Mouse (Mus musculus) spleen, adult 2 months (tissue): ENCODE data around the gene Spry1. TPM values are rescaled to one million over a fixed set of nuclear protein-coding genes. Genes with fewer than 3 reads are reported as not detected.
"Not testable (repeated sequence)": the region's sequence is repeated elsewhere in the genome, so short reads cannot be mapped to it uniquely, and the experiment has no call there.

ENCODE experiments used
- DNase-seq, 2 experiments: peaks; one replicate each; pipeline versions ENCODE4 v3.0.0 to v3.0.0-alpha.2; 2012 to 2021; ENCODE audit warnings: low spot score in 2 of 2, low read depth in 1 of 2
- H3K27ac ChIP-seq: fragments of 200-500 bp; 2 replicates; pipeline ENCODE4 v1.5.1; 2012; ENCODE audit warnings: low read length, inconsistent platforms; ENCODE audit not compliant: insufficient read depth
- H3K27me3 ChIP-seq: fragments of 200-500 bp; 2 replicates; pipeline ENCODE4 v1.6.1; 2012; ENCODE audit warnings: mild to moderate bottlenecking, moderate library complexity, low read length, inconsistent platforms; ENCODE audit not compliant: control insufficient read depth, insufficient read depth
- H3K36me3 ChIP-seq: fragments of 200-500 bp; 2 replicates; pipeline ENCODE4 v1.6.1; 2012; ENCODE audit warnings: mild to moderate bottlenecking, low read length, inconsistent platforms; ENCODE audit not compliant: control insufficient read depth, insufficient read depth
- H3K4me1 ChIP-seq: fragments of 200-500 bp; 2 replicates; pipeline ENCODE4 v1.6.1; 2011; ENCODE audit warnings: inconsistent platforms; ENCODE audit not compliant: control insufficient read depth, insufficient read depth, insufficient read length
- H3K4me3 ChIP-seq: fragments of 200-500 bp; 2 replicates; pipeline ENCODE4 v1.5.1; 2011; ENCODE audit warnings: mild to moderate bottlenecking, inconsistent platforms; ENCODE audit not compliant: insufficient read depth, insufficient read length; ENCODE audit errors: extremely low read depth
- CTCF ChIP-seq: fragments of 200-500 bp; IDR thresholded peaks from 2 replicates; pipeline ENCODE4 v1.5.1; 2011; ENCODE audit warnings: mild to moderate bottlenecking, inconsistent platforms; ENCODE audit not compliant: insufficient read depth, insufficient read length, insufficient replicate concordance; ENCODE audit errors: extremely low read depth
- POLR2A ChIP-seq: fragments of 200-500 bp; IDR thresholded peaks from 2 replicates; pipeline ENCODE4 v1.6.1; 2011; ENCODE audit warnings: low read depth, low read length, inconsistent platforms
- WGBS: fragments of 180-500 bp; shearing (Covaris S2); methylation state at CpG from one replicate; pipeline ENCODE4 v1.1.7; 2018; 5-methylcytosine and 5-hydroxymethylcytosine counted together
- polyA plus RNA-seq: library from polyadenylated mRNA; depleted of rRNA; stranded (reverse); fragments of >200 nt; gene quantifications from 2 replicates; pipeline ENCODE4 v1.2.3, GENCODE M21; 2012; rRNA removed

Spry1 gene
- 6.1 and 9.5 TPM in 2 replicates for polyA plus RNA-seq

DNA sequence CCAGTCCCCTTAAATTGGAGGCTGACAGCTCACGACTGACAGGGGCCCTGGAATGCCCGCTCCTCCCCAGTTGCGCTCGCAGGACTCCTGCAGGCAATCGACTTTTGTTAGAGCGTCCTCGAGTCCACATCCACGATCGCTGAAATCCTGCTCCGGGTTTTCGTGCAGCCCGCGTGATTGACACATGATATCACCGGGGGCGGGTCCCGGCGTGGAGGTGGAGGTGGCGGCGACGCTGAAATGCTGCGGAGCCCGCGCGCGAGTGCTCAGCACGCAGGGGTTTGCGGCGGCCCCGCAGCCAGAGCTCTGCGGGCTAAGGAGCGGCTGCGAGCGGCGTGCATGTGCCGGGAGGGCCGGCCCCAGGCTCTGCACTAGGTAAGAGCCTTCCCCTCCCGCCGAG lies at the start of gene Spry1:
Gene Spry1 (plus strand): TSS at position 258 of the 400 bp plus-strand sequence.
- Histone ChIP-seq H3K27ac (peak within 1 kb of the TSS; percentile 51; the same call in 1 of the 2 replicates), H3K4me3 (peak within 1 kb of the TSS; percentile 75), H3K36me3 (no peaks in the 10 kb centered on the region), H3K27me3 (peaks cover 8% of the 10 kb centered on the region; the same call in 1 of the 2 replicates), H3K4me1 (peaks cover 8% of the 10 kb centered on the region; the same call in 1 of the 2 replicates)
- under 1% methylated on average over 38 of the region's 38 CpGs for WGBS
- TF ChIP-seq POLR2A (no peak), CTCF (no peak)
- DNase-seq, result peak; percentile 73 to 86

DNA sequence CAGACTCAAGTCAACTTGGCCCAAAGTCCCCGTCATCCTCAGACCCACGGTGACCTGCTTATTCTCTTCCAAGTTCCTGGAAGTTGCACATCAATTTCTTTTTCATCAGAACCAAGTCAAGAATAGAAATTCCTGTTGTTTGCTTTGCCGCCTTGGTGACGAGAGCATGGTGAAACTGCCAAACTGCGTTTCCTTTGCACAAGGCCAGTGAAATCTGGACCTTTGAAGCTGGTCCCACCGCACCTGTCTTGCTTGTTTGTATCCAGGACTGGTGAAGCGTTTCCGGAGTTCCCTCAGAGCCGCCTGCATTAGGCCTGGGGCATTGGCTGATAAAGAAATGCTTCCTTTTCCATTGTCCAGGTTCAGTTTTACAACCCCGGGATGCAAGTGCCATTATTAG lies 44.0 kb upstream of the Spry1 start:
- no peak overlapping the region for H3K27ac ChIP-seq
- no peak for DNase-seq
- no peak overlapping the region for H3K4me3 ChIP-seq
- no peaks in the 10 kb centered on the region for H3K36me3 ChIP-seq
- no peaks in the 10 kb centered on the region for H3K4me1 ChIP-seq
- TF ChIP-seq POLR2A, result no peak
- no peak for TF ChIP-seq CTCF
- 85% methylated on average over 10 of the region's 10 CpGs for WGBS
- H3K27me3 ChIP-seq, result no peaks in the 10 kb centered on the region

DNA sequence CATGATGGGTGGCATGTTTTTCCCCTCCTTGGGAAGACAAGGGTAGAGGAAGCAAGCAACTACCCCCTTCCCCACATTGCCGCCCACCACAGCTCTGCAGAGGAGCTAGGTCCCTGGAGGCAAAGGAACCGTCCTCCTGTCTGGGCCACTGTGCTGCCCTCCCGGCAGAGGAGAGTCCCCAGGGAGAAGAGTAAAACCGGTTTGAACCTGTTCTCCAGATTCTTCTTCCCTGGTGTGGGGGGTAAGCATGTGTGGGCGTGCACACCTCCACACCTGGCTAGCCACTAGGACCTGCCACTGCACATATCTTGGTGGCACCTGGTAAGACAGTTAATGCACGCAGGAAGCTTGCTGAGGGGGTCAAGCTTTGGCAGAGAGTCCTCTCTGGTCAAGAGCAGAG lies 43.2 kb upstream of the Spry1 start:
- no peaks in the 10 kb centered on the region for H3K4me1 ChIP-seq
- no peak overlapping the region for H3K4me3 ChIP-seq
- no peaks in the 10 kb centered on the region for H3K27me3 ChIP-seq
- DNase-seq, result no peak
- TF ChIP-seq CTCF, result no peak
- no peak for TF ChIP-seq POLR2A
- no peak overlapping the region for H3K27ac ChIP-seq
- WGBS, result 51% methylated on average over 6 of the region's 6 CpGs
- H3K36me3 ChIP-seq, result no peaks in the 10 kb centered on the region

DNA sequence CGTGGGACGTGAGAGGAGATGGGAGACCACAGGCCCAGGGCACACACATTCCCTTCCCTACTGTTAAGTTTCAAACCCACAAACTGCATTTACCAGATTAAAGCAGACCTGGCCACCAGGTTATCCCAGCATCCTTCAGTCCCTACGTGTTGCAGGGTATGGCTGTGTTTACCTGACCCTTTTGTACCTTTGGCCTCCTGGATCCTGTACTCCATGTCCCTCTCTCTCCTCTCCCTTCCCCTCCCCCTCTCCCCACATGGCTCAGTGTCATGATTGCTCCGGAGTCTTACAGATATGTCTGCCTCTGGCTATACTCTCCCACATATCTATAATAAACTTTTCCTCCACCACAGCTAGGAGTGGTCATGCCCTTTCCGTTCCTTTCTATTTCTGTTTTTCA lies 42.5 kb upstream of the Spry1 start:
- no peaks in the 10 kb centered on the region for H3K36me3 ChIP-seq
- no peak overlapping the region for H3K27ac ChIP-seq
- H3K27me3 ChIP-seq, result no peaks in the 10 kb centered on the region
- 87% methylated on average over 5 of the region's 5 CpGs for WGBS
- no peaks in the 10 kb centered on the region for H3K4me1 ChIP-seq
- no peak overlapping the region for H3K4me3 ChIP-seq
- DNase-seq, result no peak
- TF ChIP-seq CTCF, result no peak
- TF ChIP-seq POLR2A, result no peak

DNA sequence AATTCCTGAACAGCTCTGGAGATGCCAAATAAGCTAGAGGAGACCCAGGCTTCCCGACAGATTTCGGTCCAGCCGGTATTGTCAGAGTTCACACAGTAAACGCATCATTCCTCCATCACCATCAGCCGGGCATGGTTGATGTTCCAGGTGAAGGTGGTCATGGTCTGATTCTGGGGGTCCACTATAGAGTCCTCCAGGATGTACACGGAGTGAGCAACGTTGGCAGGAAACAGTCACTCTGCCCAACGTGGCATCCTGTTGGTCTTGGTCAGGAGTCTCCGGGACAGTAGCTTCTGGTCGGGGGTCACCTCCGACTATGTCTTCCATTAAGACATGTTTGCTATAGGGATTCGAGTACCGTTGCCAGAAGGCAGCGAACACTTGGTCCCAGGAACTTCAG lies 40.1 kb upstream of the Spry1 start:
- DNase-seq, H3K4me3 ChIP-seq, H3K27ac ChIP-seq, H3K27me3 ChIP-seq, H3K4me1 ChIP-seq, H3K36me3 ChIP-seq: not testable (repeated sequence)
- 93% methylated on average over 14 of the region's 14 CpGs for WGBS

DNA sequence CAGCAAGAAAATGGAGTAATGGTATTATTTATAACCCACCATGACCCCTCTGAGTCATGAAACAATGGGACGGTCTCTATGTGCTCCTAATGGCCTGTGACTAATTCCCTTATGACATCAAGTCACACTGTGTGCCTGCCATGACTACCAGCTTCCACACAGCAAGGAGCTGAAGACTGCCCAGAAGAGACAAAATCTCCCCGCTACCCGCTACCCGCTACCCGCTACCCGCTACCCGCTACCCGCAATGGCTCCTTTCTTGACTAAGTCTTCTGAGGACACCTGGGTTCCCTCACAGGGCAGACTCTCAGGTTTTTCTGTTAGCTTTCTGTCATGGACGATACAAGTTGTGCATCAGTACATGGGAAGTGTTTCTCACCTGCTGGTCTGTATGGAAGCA lies 37.4 kb upstream of the Spry1 start:
- Histone ChIP-seq H3K27me3 (no peaks in the 10 kb centered on the region), H3K36me3 (no peaks in the 10 kb centered on the region), H3K4me1 (no peaks in the 10 kb centered on the region; the same call in 1 of the 2 replicates), H3K4me3 (no peak overlapping the region), H3K27ac (no peak overlapping the region)
- 95% methylated on average over 9 of the region's 9 CpGs for WGBS
- TF ChIP-seq CTCF (no peak), POLR2A (no peak)
- DNase-seq, result no peak

DNA sequence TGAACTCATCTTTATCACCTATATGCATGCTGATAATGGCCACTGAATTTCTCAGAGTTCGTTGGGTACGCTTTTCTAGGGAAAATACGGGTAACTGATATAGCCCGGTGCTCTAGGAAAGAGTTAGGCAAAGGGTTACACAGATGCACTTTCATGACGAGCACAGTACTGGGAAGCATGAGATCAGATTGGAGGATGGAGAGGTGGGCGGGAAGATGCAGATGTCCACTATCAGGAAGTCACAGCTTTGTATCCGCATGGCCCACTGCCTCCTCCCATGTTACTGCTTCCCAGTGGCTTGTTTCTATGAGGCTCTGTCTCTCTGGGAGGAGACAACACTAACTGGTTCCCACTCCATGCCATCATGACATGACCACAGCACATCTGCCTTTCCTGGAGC lies 36.9 kb upstream of the Spry1 start:
- no peaks in the 10 kb centered on the region for H3K36me3 ChIP-seq
- H3K4me1 ChIP-seq, result no peaks in the 10 kb centered on the region; the same call in 1 of the 2 replicates
- no peak overlapping the region for H3K27ac ChIP-seq
- 83% methylated on average over 7 of the region's 7 CpGs for WGBS
- TF ChIP-seq POLR2A, result no peak
- no peak for DNase-seq
- no peak overlapping the region for H3K4me3 ChIP-seq
- H3K27me3 ChIP-seq, result no peaks in the 10 kb centered on the region

DNA sequence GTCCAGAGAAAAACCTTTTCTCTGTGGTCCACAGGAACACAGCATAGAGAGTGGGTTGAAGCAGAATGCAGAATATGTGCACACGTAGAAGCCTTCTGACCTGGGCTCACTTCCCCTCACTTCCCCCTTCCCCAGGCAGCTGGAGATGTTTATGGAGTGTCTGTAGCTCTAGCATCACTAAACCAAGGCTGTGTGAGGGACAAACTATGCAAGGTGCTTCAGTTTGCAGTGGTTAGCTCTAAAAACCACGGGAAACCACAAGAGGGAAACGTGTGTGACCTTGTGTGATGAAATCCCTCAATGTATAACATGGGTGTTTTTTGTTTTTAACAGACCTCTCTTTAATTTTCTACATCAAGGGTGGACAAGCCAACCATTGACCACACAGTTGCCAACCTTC lies 36.2 kb upstream of the Spry1 start:
- H3K27ac ChIP-seq, result no peak overlapping the region
- no peak overlapping the region for H3K4me3 ChIP-seq
- no peak for DNase-seq
- no peaks in the 10 kb centered on the region for H3K27me3 ChIP-seq
- no peak for TF ChIP-seq CTCF
- TF ChIP-seq POLR2A, result no peak
- H3K4me1 ChIP-seq, result no peaks in the 10 kb centered on the region; the same call in 1 of the 2 replicates
- WGBS, result 9% methylated on average over 3 of the region's 3 CpGs
- H3K36me3 ChIP-seq, result no peaks in the 10 kb centered on the region
